Mouse (Mus musculus): ENCODE data around the gene Efemp2. TPM values are rescaled to one million over a fixed set of nuclear protein-coding genes. Genes with fewer than 3 reads are reported as not detected.

Efemp2 gene
- total and polyA plus RNA-seq, 3 experiments: 10.4 to 17.7 TPM; not detected in 1

DNA sequence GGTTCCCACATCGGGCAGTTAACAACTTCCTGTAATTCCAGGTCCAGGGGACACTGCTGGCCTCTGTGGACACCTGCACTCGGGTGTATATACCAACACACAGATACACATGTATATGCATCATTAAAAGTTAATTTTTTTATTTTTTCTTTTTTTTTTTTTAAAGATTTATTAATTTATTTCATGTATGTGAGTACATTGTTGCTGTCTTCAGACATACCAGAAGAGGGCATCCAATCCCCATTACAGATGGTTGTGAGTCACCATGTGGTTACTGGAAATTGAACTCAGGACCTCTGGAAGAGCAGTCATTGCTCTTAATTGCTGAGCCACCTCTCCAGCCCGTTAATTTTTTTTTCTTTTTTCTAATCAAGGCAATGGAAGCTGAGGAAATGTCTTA is 897 bp upstream of the Efemp2 start:
- Histone ChIP-seq H3K4me1 (ENCODE audit: control insufficient read depth in 1 of 2, insufficient read depth in 2 of 2, low read length in 2 of 2) (peaks cover 0 to 10% of the 10 kb centered on the region in 2 experiments; a peak in 1 of 4 replicates), H3K27ac (ENCODE audit: control insufficient read depth, low read depth, low read length) (peak overlapping the region; percentile 72), H3K79me2 (ENCODE audit: control insufficient read depth, insufficient read depth, low read length, poor library complexity) (no peaks in the 10 kb centered on the region; the same call in 1 of the 2 replicates), H3K27me3 (ENCODE audit: control insufficient read depth in 1 of 2, insufficient read depth in 2 of 2, low read length in 2 of 2) (no peaks in the 10 kb centered on the region), H3K9ac (ENCODE audit: control insufficient read depth, low read depth, low read length, poor library complexity, severe bottlenecking) (no peak overlapping the region; the same call in 1 of the 2 replicates), H3K36me3 (ENCODE audit: control insufficient read depth in 1 of 2, insufficient read depth in 2 of 2, low read length in 2 of 2) (peaks cover 0 to 4% of the 10 kb centered on the region in 2 experiments; a peak in 2 of 4 replicates), H3K9me3 (replicated peaks; ENCODE audit: insufficient read depth, low read length) (no peaks in the 10 kb centered on the region), H3K4me3 (ENCODE audit: control insufficient read depth in 1 of 2, insufficient read depth in 1 of 2, low read depth in 2 of 2, low read length in 2 of 2) (no peak overlapping the region)
- TF ChIP-seq MYC (IDR thresholded peaks at IDR 0.05; ENCODE audit: low read depth, low read length): peak; percentile 86
- TF ChIP-seq CHD1 (IDR thresholded peaks at IDR 0.05; ENCODE audit: low read depth, low read length): no peak
- no peak for TF ChIP-seq MAFK (IDR thresholded peaks at IDR 0.05; ENCODE audit: borderline replicate concordance, low read depth, low read length)
- TF ChIP-seq RAD21 (IDR thresholded peaks at IDR 0.05; ENCODE audit: low read depth, low read length): peak; percentile 56
- TF ChIP-seq MEF2A (IDR thresholded peaks at IDR 0.05; ENCODE audit: extremely low read depth, insufficient replicate concordance, low read depth, low read length, poor library complexity, severe bottlenecking): no peak
- peak; percentile 22; the same call in 1 of the 2 replicates for TF ChIP-seq SMC3 (IDR thresholded peaks at IDR 0.05; ENCODE audit: low read depth, low read length)
- TF ChIP-seq TAL1 (IDR thresholded peaks at IDR 0.05; ENCODE audit: low read length): no peak
- TF ChIP-seq EP300 (IDR thresholded peaks at IDR 0.05; ENCODE audit: low read depth in 1 of 2, low read length in 2 of 2): no peak
- no peak for TF ChIP-seq ETS1 (IDR thresholded peaks at IDR 0.05; ENCODE audit: low read depth, low read length)
- TF ChIP-seq TBP (IDR thresholded peaks at IDR 0.05; ENCODE audit: low read depth, low read length): no peak
- TF ChIP-seq ZC3H11A (IDR thresholded peaks at IDR 0.05; ENCODE audit: low read depth, low read length): no peak
- 0 out of 2 replicates have a peak, but pooled peaks have one; percentile 49 for TF ChIP-seq JUND (IDR thresholded peaks at IDR 0.05; ENCODE audit: low read depth, low read length)
- TF ChIP-seq NRF1 (IDR thresholded peaks at IDR 0.05; ENCODE audit: insufficient read depth, low read depth, low read length, poor library complexity, severe bottlenecking): no peak
- TF ChIP-seq CTCF (IDR thresholded peaks at IDR 0.05 in 2 of 3, conservative IDR thresholded peaks at IDR 0.05 in 1 of 3; ENCODE audit: control insufficient read depth in 1 of 3, insufficient read depth in 1 of 3, low read depth in 2 of 3, low read length in 3 of 3, poor library complexity in 1 of 3, severe bottlenecking in 1 of 3): peak; percentile 8 to 48 (median 9); a peak in 3 of 6 replicates
- TF ChIP-seq ZNF384 (IDR thresholded peaks at IDR 0.05; ENCODE audit: low read depth, low read length): peak; percentile 56
- TF ChIP-seq MAX (IDR thresholded peaks at IDR 0.05; ENCODE audit: low read length): 0 out of 2 replicates have a peak, but pooled peaks have one; percentile 3
- DNase-seq (ENCODE audit: low read depth, low spot score): peak; percentile 73

DNA sequence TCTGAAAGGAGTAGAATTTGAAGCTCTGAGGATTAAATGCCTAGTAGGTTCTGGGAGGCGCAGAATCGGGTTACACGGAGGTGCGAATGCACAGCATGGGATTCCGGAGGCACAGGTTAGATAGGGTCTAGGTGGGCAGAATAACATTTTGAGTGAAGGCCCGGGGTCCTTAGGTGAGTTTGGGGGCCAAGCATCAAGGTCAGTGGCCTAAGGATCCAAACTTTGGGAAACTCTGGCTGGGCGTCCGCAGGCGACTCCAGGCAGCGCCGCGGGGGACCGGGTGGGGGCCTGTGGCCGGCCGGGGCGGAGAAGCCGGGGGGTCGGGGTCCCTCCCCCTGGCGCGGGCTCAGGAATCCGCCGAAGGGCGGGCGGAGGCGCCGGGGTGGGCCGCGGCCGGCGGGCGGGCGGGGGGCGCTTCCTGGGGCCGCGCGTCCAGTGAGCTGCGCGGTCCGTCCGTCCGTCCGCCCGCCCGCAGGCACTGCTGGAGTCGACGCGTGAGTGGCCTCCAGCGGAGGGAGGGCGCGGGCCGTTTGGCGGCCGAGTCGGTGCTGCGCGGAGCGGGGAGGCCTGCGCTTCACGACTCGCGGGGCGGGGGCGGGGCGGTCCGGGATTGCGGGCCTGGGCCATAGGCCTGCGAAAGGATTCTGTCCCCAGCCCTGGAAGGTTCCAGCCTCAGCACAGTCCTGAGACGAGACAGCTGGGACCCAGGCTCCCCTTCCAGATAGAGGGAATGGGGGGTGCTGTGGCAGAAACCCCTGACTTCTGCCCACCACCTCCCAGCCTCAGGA is 721 bp downstream of the Efemp2 start:
- Histone ChIP-seq H3K27ac (ENCODE audit: control insufficient read depth, low read depth, low read length) (peak overlapping the region; percentile 41; the same call in 1 of the 2 replicates), H3K27me3 (ENCODE audit: control insufficient read depth in 1 of 2, insufficient read depth in 2 of 2, low read length in 2 of 2) (no peaks in the 10 kb centered on the region), H3K4me3 (ENCODE audit: control insufficient read depth in 1 of 2, insufficient read depth in 1 of 2, low read depth in 2 of 2, low read length in 2 of 2) (peak overlapping the region; percentile 67 to 92), H3K4me1 (ENCODE audit: control insufficient read depth in 1 of 2, insufficient read depth in 2 of 2, low read length in 2 of 2) (peaks cover 0 to 5% of the 10 kb centered on the region in 2 experiments; a peak in 1 of 4 replicates), H3K79me2 (ENCODE audit: control insufficient read depth, insufficient read depth, low read length, poor library complexity) (no peaks in the 10 kb centered on the region; the same call in 1 of the 2 replicates), H3K36me3 (ENCODE audit: control insufficient read depth in 1 of 2, insufficient read depth in 2 of 2, low read length in 2 of 2) (peaks cover 0 to 4% of the 10 kb centered on the region in 2 experiments; a peak in 2 of 4 replicates), H3K9ac (ENCODE audit: control insufficient read depth, low read depth, low read length, poor library complexity, severe bottlenecking) (peak overlapping the region; percentile 78), H3K9me3 (replicated peaks; ENCODE audit: insufficient read depth, low read length) (no peaks in the 10 kb centered on the region)
- no peak for DNase-seq (ENCODE audit: low read depth, low spot score)
- no peak for TF ChIP-seq TBP (IDR thresholded peaks at IDR 0.05; ENCODE audit: low read depth, low read length)
- TF ChIP-seq MAFK (IDR thresholded peaks at IDR 0.05; ENCODE audit: borderline replicate concordance, low read depth, low read length): no peak
- TF ChIP-seq SMC3 (IDR thresholded peaks at IDR 0.05; ENCODE audit: low read depth, low read length): no peak
- no peak for TF ChIP-seq JUND (IDR thresholded peaks at IDR 0.05; ENCODE audit: low read depth, low read length)
- TF ChIP-seq MYC (IDR thresholded peaks at IDR 0.05; ENCODE audit: low read depth, low read length): no peak
- no peak for TF ChIP-seq USF2 (IDR thresholded peaks at IDR 0.05; ENCODE audit: borderline replicate concordance in 1 of 2, insufficient read depth in 1 of 2, low read depth in 1 of 2, low read length in 2 of 2)
- TF ChIP-seq MXI1 (IDR thresholded peaks at IDR 0.05; ENCODE audit: low read depth, low read length): 0 out of 2 replicates have a peak, but pooled peaks have one; percentile 1
- no peak for TF ChIP-seq CHD1 (IDR thresholded peaks at IDR 0.05; ENCODE audit: low read depth, low read length)
- TF ChIP-seq CHD2 (IDR thresholded peaks at IDR 0.05; ENCODE audit: low read length): no peak
- no peak for TF ChIP-seq GATA1 (IDR thresholded peaks at IDR 0.05; ENCODE audit: low read depth, low read length)
- no peak for TF ChIP-seq MYB (IDR thresholded peaks at IDR 0.05; ENCODE audit: low read depth, low read length)
- peak; percentile 11; the same call in 1 of the 2 replicates for TF ChIP-seq HCFC1 (IDR thresholded peaks at IDR 0.05; ENCODE audit: low read depth, low read length)
- TF ChIP-seq MEF2A (IDR thresholded peaks at IDR 0.05; ENCODE audit: extremely low read depth, insufficient replicate concordance, low read depth, low read length, poor library complexity, severe bottlenecking): no peak
- no peak for TF ChIP-seq NELFE (IDR thresholded peaks at IDR 0.05; ENCODE audit: low read depth, low read length)
- TF ChIP-seq E2F4 (IDR thresholded peaks at IDR 0.05; ENCODE audit: borderline replicate concordance, low read depth, low read length): no peak
- no peak for TF ChIP-seq ZC3H11A (IDR thresholded peaks at IDR 0.05; ENCODE audit: low read depth, low read length)
- TF ChIP-seq ZMIZ1 (IDR thresholded peaks at IDR 0.05; ENCODE audit: low read depth, low read length): no peak
- TF ChIP-seq SIN3A (IDR thresholded peaks at IDR 0.05; ENCODE audit: low read length): no peak
- TF ChIP-seq MAZ (IDR thresholded peaks at IDR 0.05; ENCODE audit: low read depth, low read length): no peak
- no peak for TF ChIP-seq ZNF384 (IDR thresholded peaks at IDR 0.05; ENCODE audit: low read depth, low read length)
